Mouse (Mus musculus) ovary, postnatal 10 days (tissue): Measurements from ENCODE around the gene Bud13.

Experiments used
- DNase-seq: peaks from one replicate; pipeline ENCODE4 v3.0.0; 2022; ENCODE audit warnings: low spot score

Gene Bud13

GRCm38 (mm10) chr9:46282631-46283436 is at the start of gene Bud13:
TSS of gene Bud13 (plus strand) at chr9:46283008.
- DNase-seq, result peak; percentile 96

- no peak for DNase-seq
Observed at GRCm38 (mm10) chr9:46235196-46235595, 47.6 kb upstream of the Bud13 start.

GRCm38 (mm10) chr9:46235596-46235648 is 47.4 kb upstream of the Bud13 start, which contains the start of gene Apoc3:
TSS of gene Apoc3 (minus strand) at chr9:46235636.
- DNase-seq, result no peak

- DNase-seq, result no peak
Observed at GRCm38 (mm10) chr9:46235649-46236048, 47.2 kb upstream of the Bud13 start.

GRCm38 (mm10) chr9:46238850-46239249 is 44.0 kb upstream of the Bud13 start:
- DNase-seq, result no peak

- DNase-seq, result no peak
Observed at GRCm38 (mm10) chr9:46240526-46241153, 42.2 kb upstream of the Bud13 start, which contains the start of gene Apoa4. TSS of gene Apoa4 (plus strand) at chr9:46240696.

- DNase-seq, result no peak
Observed at GRCm38 (mm10) chr9:46241818-46242217, 41.0 kb upstream of the Bud13 start.

GRCm38 (mm10) chr9:46243122-46243521 is 39.7 kb upstream of the Bud13 start:
- no peak for DNase-seq

GRCm38 (mm10) chr9:46243584-46243983 is 39.2 kb upstream of the Bud13 start:
- no peak for DNase-seq

GRCm38 (mm10) chr9:46246752-46247324 is 36.0 kb upstream of the Bud13 start:
- DNase-seq, result no peak

- no peak for DNase-seq
Observed at GRCm38 (mm10) chr9:46256177-46256576, 26.6 kb upstream of the Bud13 start.

- DNase-seq, result no peak
Observed at GRCm38 (mm10) chr9:46256658-46257385, 26.0 kb upstream of the Bud13 start.

- no peak for DNase-seq
Observed at GRCm38 (mm10) chr9:46257546-46257945, 25.3 kb upstream of the Bud13 start.

- no peak for DNase-seq
Observed at GRCm38 (mm10) chr9:46259111-46259510, 23.7 kb upstream of the Bud13 start.

GRCm38 (mm10) chr9:46261131-46261530 is 21.7 kb upstream of the Bud13 start:
- no peak for DNase-seq

- DNase-seq, result no peak
Observed at GRCm38 (mm10) chr9:46268343-46268873, 14.4 kb upstream of the Bud13 start, which contains the start of gene Apoa5. TSS of gene Apoa5 (plus strand) at chr9:46268633.

GRCm38 (mm10) chr9:46269125-46269524 is 13.7 kb upstream of the Bud13 start:
- DNase-seq, result no peak

- no peak for DNase-seq
Observed at GRCm38 (mm10) chr9:46270782-46271181, 12.0 kb upstream of the Bud13 start.

- no peak for DNase-seq
Observed at GRCm38 (mm10) chr9:46272070-46272469, 10.7 kb upstream of the Bud13 start.

GRCm38 (mm10) chr9:46272677-46273454 is 9.9 kb upstream of the Bud13 start, which contains the start of gene Zpr1:
TSS of gene Zpr1 (plus strand) at chr9:46273064.
- DNase-seq, result peak; percentile 60

- DNase-seq, result no peak
Observed at GRCm38 (mm10) chr9:46274494-46274893, 8.3 kb upstream of the Bud13 start.

- DNase-seq, result no peak
Observed at GRCm38 (mm10) chr9:46298381-46298780, 15.6 kb downstream of the Bud13 start.
